In genomic region chr10:75780769-75781578, GRCm38 (mm10) we compare ENCODE assay signal across 1 mouse cellular context.
A peak's percentile ranks its signal among the peaks of the same experiment; 100 is the strongest.
TF ChIP-seq lines count a peak whose summit lies in the region.

Gene Gm20441 (minus strand): TSS chr10:75780954.
Gene Gstt3 (minus strand): TSS chr10:75781414.

TF ChIP-seq in MEL, 35 proteins besides CTCF, POLR2A, EP300 and RAD21 (continued from another document):
- no peak for TF ChIP-seq ZC3H11A (IDR thresholded peaks at IDR 0.05; ENCODE audit: low read depth, low read length)
- peak; percentile 72 for TF ChIP-seq HCFC1 (IDR thresholded peaks at IDR 0.05; ENCODE audit: low read depth, low read length)
- TF ChIP-seq MYB (IDR thresholded peaks at IDR 0.05; ENCODE audit: low read depth, low read length): 0 out of 2 replicates have a peak, but pooled peaks have one; percentile 12
- TF ChIP-seq POLR2AphosphoS2 (IDR thresholded peaks at IDR 0.05; ENCODE audit: low read length): no peak
- no peak for TF ChIP-seq MEF2A (IDR thresholded peaks at IDR 0.05; ENCODE audit: extremely low read depth, insufficient replicate concordance, low read depth, low read length, poor library complexity, severe bottlenecking)
- TF ChIP-seq KAT2A (conservative IDR thresholded peaks at IDR 0.05; ENCODE audit: low read depth, low read length): no peak
- TF ChIP-seq TCF12 (IDR thresholded peaks at IDR 0.05; ENCODE audit: low read depth, low read length): 0 out of 2 replicates have a peak, but pooled peaks have one; percentile 20
- no peak for TF ChIP-seq JUND (IDR thresholded peaks at IDR 0.05; ENCODE audit: low read depth, low read length)
- TF ChIP-seq NELFE (IDR thresholded peaks at IDR 0.05; ENCODE audit: low read depth, low read length): peak; percentile 63
- TF ChIP-seq SMC3 (IDR thresholded peaks at IDR 0.05; ENCODE audit: low read depth, low read length): no peak
- no peak for TF ChIP-seq ZKSCAN1 (IDR thresholded peaks at IDR 0.05; ENCODE audit: low read depth, low read length)
- TF ChIP-seq SIN3A (IDR thresholded peaks at IDR 0.05; ENCODE audit: low read length): peak; percentile 68
- TF ChIP-seq MAZ (IDR thresholded peaks at IDR 0.05; ENCODE audit: low read depth, low read length): no peak
- no peak for TF ChIP-seq TAL1 (IDR thresholded peaks at IDR 0.05; ENCODE audit: low read length)
